Mouse (Mus musculus): ENCODE measurements at regions not wholly inside any gene's neighbourhood (a gene's known extent, or its start where the extent isn't known, plus 50 kb on each side); places are given as distances from the start of the nearest gene placed in this dataset.

GRCm38 (mm10) chr13:82942691-82943341, 561.0 kb upstream of the Mef2c start:
- Histone ChIP-seq H3K4me1 (ENCODE audit: insufficient read depth) (0 out of 2 replicates have a peak, but pooled peaks cover 4% of the 10 kb centered on the region), H3K4me2 (ENCODE audit: low read depth) (peak overlapping the region; percentile 27; the same call in 1 of the 2 replicates), H3K27me3 (ENCODE audit: insufficient read depth, low read length) (no peaks in the 10 kb centered on the region), H3K9ac (peak overlapping the region; percentile 33), H3K36me3 (ENCODE audit: insufficient read depth) (no peaks in the 10 kb centered on the region), H3K4me3 (ENCODE audit: low read depth, low read length) (no peak overlapping the region), H3K27ac (ENCODE audit: low read depth, low read length) (peak overlapping the region; percentile 60), H3K9me3 (ENCODE audit: low read length) (no peaks in the 10 kb centered on the region)
- TF ChIP-seq CTCF (IDR thresholded peaks at IDR 0.05; ENCODE audit: low read depth): no peak
- DNase-seq: peak; percentile 53
- WGBS: 33% methylated on average over 11 of the region's 11 CpGs
- ATAC-seq: 0 out of 2 replicates have a peak, but pooled peaks have one; percentile 12

GRCm38 (mm10) chr13:82946931-82947330, 556.9 kb upstream of the Mef2c start:
- 94% methylated on average over 5 of the region's 5 CpGs for WGBS

GRCm38 (mm10) chr13:82949541-82949940, 554.3 kb upstream of the Mef2c start:
- H3K4me3 ChIP-seq (ENCODE audit: low read depth, low read length): no peak overlapping the region
- WGBS: 74% methylated on average over 6 of the region's 6 CpGs
- H3K27ac ChIP-seq (ENCODE audit: low read depth, low read length): no peak overlapping the region
- no peaks in the 10 kb centered on the region for H3K36me3 ChIP-seq (ENCODE audit: insufficient read depth)
- DNase-seq (no peak), ATAC-seq (no peak)
- H3K9me3 ChIP-seq (ENCODE audit: low read length): no peaks in the 10 kb centered on the region
- H3K27me3 ChIP-seq (ENCODE audit: insufficient read depth, low read length): no peaks in the 10 kb centered on the region
- H3K4me2 ChIP-seq (ENCODE audit: low read depth): no peak overlapping the region
- H3K4me1 ChIP-seq (ENCODE audit: insufficient read depth): no peaks in the 10 kb centered on the region
- no peak for TF ChIP-seq CTCF (IDR thresholded peaks at IDR 0.05; ENCODE audit: low read depth)
- H3K9ac ChIP-seq: no peak overlapping the region

More at GRCm38 (mm10) chr13:82946931-82947330, 556.9 kb upstream of the Mef2c start:
- no peak for TF ChIP-seq CTCF (IDR thresholded peaks at IDR 0.05; ENCODE audit: low read depth)
- H3K4me1 ChIP-seq (ENCODE audit: insufficient read depth): 0 out of 2 replicates have a peak, but pooled peaks cover 4% of the 10 kb centered on the region
- no peak overlapping the region for H3K27ac ChIP-seq (ENCODE audit: low read depth, low read length)
- ATAC-seq: no peak
- H3K9ac ChIP-seq: no peak overlapping the region
- H3K36me3 ChIP-seq (ENCODE audit: insufficient read depth): no peaks in the 10 kb centered on the region
- H3K9me3 ChIP-seq (ENCODE audit: low read length): no peaks in the 10 kb centered on the region
- no peaks in the 10 kb centered on the region for H3K27me3 ChIP-seq (ENCODE audit: insufficient read depth, low read length)
- no peak overlapping the region for H3K4me2 ChIP-seq (ENCODE audit: low read depth)
- no peak overlapping the region for H3K4me3 ChIP-seq (ENCODE audit: low read depth, low read length)
- no peak for DNase-seq

- WGBS: 76% methylated on average over 3 of the region's 3 CpGs
Observed at GRCm38 (mm10) chr13:82962333-82962732, 541.5 kb upstream of the Mef2c start.

GRCm38 (mm10) chr13:82971722-82972121, 532.1 kb upstream of the Mef2c start:
- H3K4me1 ChIP-seq (ENCODE audit: insufficient read depth): no peaks in the 10 kb centered on the region
- H3K36me3 ChIP-seq (ENCODE audit: insufficient read depth): no peaks in the 10 kb centered on the region
- no peak overlapping the region for H3K27ac ChIP-seq (ENCODE audit: low read depth, low read length)
- ATAC-seq: peak; percentile 92
- TF ChIP-seq CTCF (IDR thresholded peaks at IDR 0.05; ENCODE audit: low read depth): no peak
- H3K9me3 ChIP-seq (ENCODE audit: low read length): 0 out of 2 replicates have a peak, but pooled peaks cover 3% of the 10 kb centered on the region
- H3K4me3 ChIP-seq (ENCODE audit: low read depth, low read length): no peak overlapping the region
- 49% methylated on average over 9 of the region's 9 CpGs for WGBS
- no peak overlapping the region for H3K9ac ChIP-seq
- DNase-seq: peak; percentile 76
- H3K4me2 ChIP-seq (ENCODE audit: low read depth): no peak overlapping the region
- H3K27me3 ChIP-seq (ENCODE audit: insufficient read depth, low read length): no peaks in the 10 kb centered on the region

More at GRCm38 (mm10) chr13:82962333-82962732, 541.5 kb upstream of the Mef2c start:
- no peak for TF ChIP-seq CTCF (IDR thresholded peaks at IDR 0.05; ENCODE audit: low read depth)
- no peak for ATAC-seq
- Histone ChIP-seq H3K27ac (ENCODE audit: low read depth, low read length) (no peak overlapping the region), H3K4me3 (ENCODE audit: low read depth, low read length) (no peak overlapping the region), H3K9me3 (ENCODE audit: low read length) (no peaks in the 10 kb centered on the region), H3K4me2 (ENCODE audit: low read depth) (no peak overlapping the region), H3K9ac (no peak overlapping the region), H3K36me3 (ENCODE audit: insufficient read depth) (no peaks in the 10 kb centered on the region), H3K27me3 (ENCODE audit: insufficient read depth, low read length) (no peaks in the 10 kb centered on the region), H3K4me1 (ENCODE audit: insufficient read depth) (no peaks in the 10 kb centered on the region)
- DNase-seq: no peak

- TF ChIP-seq CTCF (IDR thresholded peaks at IDR 0.05; ENCODE audit: low read depth): no peak
- no peaks in the 10 kb centered on the region for H3K4me1 ChIP-seq (ENCODE audit: insufficient read depth)
- H3K27ac ChIP-seq (ENCODE audit: low read depth, low read length): no peak overlapping the region
- ATAC-seq (peak; percentile 53; the same call in 1 of the 2 replicates), DNase-seq (peak; percentile 22)
- no peak overlapping the region for H3K4me2 ChIP-seq (ENCODE audit: low read depth)
- no peak overlapping the region for H3K9ac ChIP-seq
- no peaks in the 10 kb centered on the region for H3K27me3 ChIP-seq (ENCODE audit: insufficient read depth, low read length)
- no peaks in the 10 kb centered on the region for H3K9me3 ChIP-seq (ENCODE audit: low read length)
- H3K36me3 ChIP-seq (ENCODE audit: insufficient read depth): no peaks in the 10 kb centered on the region
- WGBS: 69% methylated on average over 1 of the region's 1 CpGs
- H3K4me3 ChIP-seq (ENCODE audit: low read depth, low read length): no peak overlapping the region
Observed at GRCm38 (mm10) chr13:82974210-82974811, 529.5 kb upstream of the Mef2c start.

GRCm38 (mm10) chr13:83001118-83001517, 502.7 kb upstream of the Mef2c start:
- H3K4me3 ChIP-seq (ENCODE audit: low read depth, low read length): no peak overlapping the region
- H3K4me2 ChIP-seq (ENCODE audit: low read depth): no peak overlapping the region
- H3K27ac ChIP-seq (ENCODE audit: low read depth, low read length): no peak overlapping the region

More at GRCm38 (mm10) chr13:83001118-83001517, 502.7 kb upstream of the Mef2c start:
- ATAC-seq (no peak), DNase-seq (no peak)
- H3K9ac ChIP-seq: no peak overlapping the region
- no peak for TF ChIP-seq CTCF (IDR thresholded peaks at IDR 0.05; ENCODE audit: low read depth)
- no peaks in the 10 kb centered on the region for H3K27me3 ChIP-seq (ENCODE audit: insufficient read depth, low read length)
- H3K4me1 ChIP-seq (ENCODE audit: insufficient read depth): no peaks in the 10 kb centered on the region
- no peaks in the 10 kb centered on the region for H3K36me3 ChIP-seq (ENCODE audit: insufficient read depth)
- H3K9me3 ChIP-seq (ENCODE audit: low read length): no peaks in the 10 kb centered on the region

All from forebrain, postnatal 0 days (tissue).